Mouse (Mus musculus): ENCODE data around the gene Hacd2. TPM values are rescaled to one million over a fixed set of nuclear protein-coding genes. Genes with fewer than 3 reads are reported as not detected.

The Hacd2 gene
- polyA plus RNA-seq, 1 experiment from 2014 or later = 49.9 TPM

DNA sequence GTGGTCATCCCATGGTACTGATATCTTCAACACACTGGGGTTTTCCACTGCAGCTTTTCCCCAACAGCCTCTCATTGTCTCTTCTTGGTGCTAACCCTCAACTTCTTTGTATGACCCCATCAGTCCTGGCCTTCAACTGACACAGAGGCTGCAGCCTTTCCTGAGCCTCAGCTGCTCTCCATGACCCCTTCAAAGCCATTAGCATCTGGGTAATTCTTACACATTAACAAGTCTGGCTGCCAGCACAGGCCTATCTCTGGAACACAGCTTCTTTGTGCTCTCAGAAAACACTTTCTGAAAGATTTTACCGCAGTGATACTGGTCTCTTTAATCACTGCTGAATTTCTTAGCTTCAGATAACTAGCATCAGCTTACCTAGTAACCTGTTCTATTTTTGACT, 17.9 kb downstream of the Hacd2 start:
- 52% methylated on average over 1 of the region's 1 CpGs for WGBS
- Histone ChIP-seq H3K4me1 (ENCODE audit: control insufficient read depth, insufficient read depth, low read depth, low read length) (no peaks in the 10 kb centered on the region), H3K9me3 (ENCODE audit: control insufficient read depth, low read length) (no peaks in the 10 kb centered on the region), H3K36me3 (ENCODE audit: control insufficient read depth, insufficient read depth, low read length) (peaks cover 5% of the 10 kb centered on the region; the same call in 1 of the 2 replicates), H3K27me3 (replicated peaks; ENCODE audit: control insufficient read depth, insufficient read depth, low read length) (no peaks in the 10 kb centered on the region), H3K27ac (ENCODE audit: low read depth, low read length) (no peak overlapping the region), H3K4me2 (ENCODE audit: low read length) (no peak overlapping the region), H3K9ac (ENCODE audit: low read depth, low read length) (no peak overlapping the region), H3K4me3 (ENCODE audit: low read length) (no peak overlapping the region)
- ATAC-seq = no peak

DNA sequence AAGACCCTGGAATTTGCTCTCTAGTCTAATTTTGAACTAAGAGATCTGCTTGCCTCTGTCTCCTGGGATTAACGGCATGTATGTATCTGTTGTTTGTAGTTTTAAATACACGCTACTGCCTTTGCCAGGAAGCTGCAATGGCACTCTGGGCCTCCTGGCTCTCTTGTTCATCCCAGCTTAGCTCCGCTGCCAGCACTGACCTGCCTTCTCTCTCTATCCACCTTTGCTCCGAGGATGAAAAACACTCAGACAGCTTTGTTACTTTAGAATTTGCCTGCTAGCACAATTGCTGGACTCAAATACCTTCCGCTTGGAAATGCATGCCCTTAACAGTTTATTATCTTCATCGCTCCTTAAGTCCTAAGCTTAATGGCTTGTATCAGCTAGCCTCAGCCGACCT, 18.8 kb downstream of the Hacd2 start:
- WGBS = 92% methylated on average over 7 of the region's 7 CpGs
- no peak for ATAC-seq

DNA sequence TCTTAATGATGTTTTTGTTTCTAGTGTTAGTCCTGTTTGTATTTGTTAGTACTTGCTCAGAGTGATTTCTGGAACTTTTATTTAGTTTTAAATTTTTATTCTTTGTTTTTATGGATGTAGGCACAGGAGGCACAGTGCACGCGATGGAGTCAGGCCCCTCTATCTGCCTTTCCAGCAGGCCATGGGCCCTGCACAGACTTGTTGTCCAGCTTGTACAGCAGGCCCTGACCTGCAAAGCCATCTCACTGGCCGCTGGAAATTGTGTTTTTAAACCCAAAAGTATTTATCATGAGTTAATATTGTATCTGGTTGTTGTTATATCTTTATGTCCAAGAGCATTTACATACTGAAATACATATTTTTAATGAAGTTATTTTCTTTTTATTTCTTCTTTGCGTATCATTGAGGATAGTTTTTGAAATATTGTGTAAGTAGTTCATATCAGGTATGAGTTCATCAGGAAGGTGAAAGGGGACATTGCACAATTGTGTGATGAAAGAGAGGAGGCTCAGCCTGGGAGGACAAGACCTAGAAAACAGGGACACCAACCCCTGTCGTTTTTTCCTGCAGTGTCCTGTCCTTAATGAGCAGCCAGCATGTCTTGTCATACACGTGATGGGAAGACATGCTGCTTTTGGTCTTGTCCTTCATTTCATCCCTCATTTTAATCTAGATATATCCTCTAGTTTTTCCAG, 24.0 kb downstream of the Hacd2 start:
- Histone ChIP-seq H3K36me3 (ENCODE audit: control insufficient read depth, insufficient read depth, low read length) (0 out of 2 replicates have a peak, but pooled peaks cover 5% of the 10 kb centered on the region), H3K4me2 (ENCODE audit: low read length) (no peak overlapping the region), H3K4me3 (ENCODE audit: low read length) (no peak overlapping the region), H3K9me3 (ENCODE audit: control insufficient read depth, low read length) (no peaks in the 10 kb centered on the region), H3K27ac (ENCODE audit: low read depth, low read length) (no peak overlapping the region), H3K27me3 (replicated peaks; ENCODE audit: control insufficient read depth, insufficient read depth, low read length) (no peaks in the 10 kb centered on the region), H3K9ac (ENCODE audit: low read depth, low read length) (no peak overlapping the region), H3K4me1 (ENCODE audit: control insufficient read depth, insufficient read depth, low read depth, low read length) (no peaks in the 10 kb centered on the region)
- no peak for ATAC-seq
- 82% methylated on average over 6 of the region's 6 CpGs for WGBS

More for the DNA sequence above, 18.8 kb downstream of the Hacd2 start:
- H3K27me3 ChIP-seq (replicated peaks; ENCODE audit: control insufficient read depth, insufficient read depth, low read length) = no peaks in the 10 kb centered on the region
- no peak overlapping the region for H3K9ac ChIP-seq (ENCODE audit: low read depth, low read length)
- no peak overlapping the region for H3K4me3 ChIP-seq (ENCODE audit: low read length)
- H3K27ac ChIP-seq (ENCODE audit: low read depth, low read length) = no peak overlapping the region
- peaks cover 5% of the 10 kb centered on the region; the same call in 1 of the 2 replicates for H3K36me3 ChIP-seq (ENCODE audit: control insufficient read depth, insufficient read depth, low read length)
- H3K4me1 ChIP-seq (ENCODE audit: control insufficient read depth, insufficient read depth, low read depth, low read length) = no peaks in the 10 kb centered on the region
- H3K9me3 ChIP-seq (ENCODE audit: control insufficient read depth, low read length) = no peaks in the 10 kb centered on the region
- H3K4me2 ChIP-seq (ENCODE audit: low read length) = no peak overlapping the region

DNA sequence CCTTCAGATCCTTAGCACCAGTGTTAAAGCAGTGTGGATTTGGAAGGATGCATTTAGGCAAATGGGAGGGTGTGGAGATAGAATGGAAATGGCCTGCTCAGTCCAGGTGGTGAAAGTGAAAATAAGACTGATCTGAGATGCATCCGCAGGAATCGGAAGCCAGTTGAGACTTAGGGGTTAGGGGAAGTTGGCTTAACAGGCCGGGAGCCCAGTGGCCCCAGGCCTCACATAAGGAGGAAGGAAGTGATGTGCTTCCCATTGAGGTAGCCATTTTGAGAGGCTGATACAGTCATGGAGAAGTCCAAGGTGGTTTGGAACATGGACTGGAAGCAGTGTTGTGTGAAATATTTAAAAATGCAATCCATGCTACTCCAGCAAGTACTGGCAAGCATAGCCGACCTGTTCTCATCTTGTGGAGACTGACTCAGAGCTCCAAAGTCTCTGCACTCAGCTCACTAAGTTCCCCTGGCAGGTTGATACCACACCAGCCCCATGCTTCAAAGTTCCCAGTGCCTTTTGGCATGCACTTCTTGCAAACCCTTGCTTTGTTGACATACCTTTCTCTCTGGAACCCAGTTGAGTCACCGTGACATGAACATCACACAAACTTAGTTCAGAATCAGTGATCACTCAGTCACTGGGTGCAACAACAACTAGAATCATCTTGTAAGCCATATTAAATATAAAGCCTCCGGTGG, 25.2 kb downstream of the Hacd2 start:
- H3K4me1 ChIP-seq (ENCODE audit: control insufficient read depth, insufficient read depth, low read depth, low read length) = no peaks in the 10 kb centered on the region
- no peak overlapping the region for H3K27ac ChIP-seq (ENCODE audit: low read depth, low read length)
- H3K4me2 ChIP-seq (ENCODE audit: low read length) = no peak overlapping the region
- 94% methylated on average over 6 of the region's 6 CpGs for WGBS
- ATAC-seq = no peak
- no peaks in the 10 kb centered on the region for H3K9me3 ChIP-seq (ENCODE audit: control insufficient read depth, low read length)
- no peaks in the 10 kb centered on the region; the same call in 1 of the 2 replicates for H3K27me3 ChIP-seq (replicated peaks; ENCODE audit: control insufficient read depth, insufficient read depth, low read length)
- no peak overlapping the region for H3K4me3 ChIP-seq (ENCODE audit: low read length)
- no peak overlapping the region for H3K9ac ChIP-seq (ENCODE audit: low read depth, low read length)
- 0 out of 2 replicates have a peak, but pooled peaks cover 4% of the 10 kb centered on the region for H3K36me3 ChIP-seq (ENCODE audit: control insufficient read depth, insufficient read depth, low read length)

DNA sequence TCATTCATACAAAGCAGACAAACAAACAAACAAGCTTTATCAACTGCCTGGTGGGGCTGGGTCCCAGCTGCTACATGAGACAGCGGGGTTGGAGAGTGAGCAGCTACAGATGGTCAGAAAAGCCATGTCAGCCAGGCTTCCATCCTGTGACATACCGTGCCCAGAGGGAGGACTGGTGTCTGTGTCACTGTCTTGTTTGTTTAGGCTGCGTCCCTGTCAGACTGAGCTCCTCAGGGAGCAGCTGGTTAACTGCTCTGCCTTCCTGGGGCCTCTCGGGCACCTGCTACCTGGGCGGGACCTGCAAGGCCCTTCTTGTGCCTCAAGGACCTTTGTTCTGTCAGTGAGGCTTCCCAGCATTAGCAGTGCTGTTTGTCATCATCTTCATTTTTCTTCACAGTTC, 28.8 kb downstream of the Hacd2 start:
- Histone ChIP-seq H3K27me3 (replicated peaks; ENCODE audit: control insufficient read depth, insufficient read depth, low read length) (no peaks in the 10 kb centered on the region; the same call in 1 of the 2 replicates), H3K27ac (ENCODE audit: low read depth, low read length) (no peak overlapping the region), H3K9ac (ENCODE audit: low read depth, low read length) (no peak overlapping the region), H3K9me3 (ENCODE audit: control insufficient read depth, low read length) (no peaks in the 10 kb centered on the region), H3K4me1 (ENCODE audit: control insufficient read depth, insufficient read depth, low read depth, low read length) (no peaks in the 10 kb centered on the region), H3K36me3 (ENCODE audit: control insufficient read depth, insufficient read depth, low read length) (no peaks in the 10 kb centered on the region), H3K4me3 (ENCODE audit: low read length) (no peak overlapping the region), H3K4me2 (ENCODE audit: low read length) (no peak overlapping the region)
- WGBS = 40% methylated on average over 5 of the region's 5 CpGs
- no peak; the same call in 1 of the 2 replicates for ATAC-seq

DNA sequence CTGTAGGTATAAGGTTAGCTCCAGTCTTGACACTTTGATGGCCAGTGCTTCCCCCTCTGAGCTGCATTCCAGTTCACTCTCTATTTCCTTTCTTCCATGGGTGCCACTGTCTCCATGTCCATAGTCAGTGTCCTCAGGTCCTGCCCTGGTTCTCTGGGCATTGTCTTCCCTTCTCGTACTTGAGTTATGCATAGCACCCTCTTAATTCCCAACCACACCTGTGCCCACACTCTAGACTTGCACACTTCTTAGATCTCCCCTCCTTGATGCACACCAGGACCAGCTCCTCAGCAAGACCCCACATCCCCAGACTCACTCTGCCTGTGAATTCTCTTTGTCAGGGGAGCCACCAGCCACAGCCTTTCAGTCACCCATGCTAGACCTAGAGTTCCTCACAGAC, 30.0 kb downstream of the Hacd2 start:
- no peaks in the 10 kb centered on the region for H3K9me3 ChIP-seq (ENCODE audit: control insufficient read depth, low read length)
- no peaks in the 10 kb centered on the region for H3K36me3 ChIP-seq (ENCODE audit: control insufficient read depth, insufficient read depth, low read length)
- no peak overlapping the region for H3K27ac ChIP-seq (ENCODE audit: low read depth, low read length)
- H3K4me3 ChIP-seq (ENCODE audit: low read length) = no peak overlapping the region
- H3K4me1 ChIP-seq (ENCODE audit: control insufficient read depth, insufficient read depth, low read depth, low read length) = no peaks in the 10 kb centered on the region
- no peaks in the 10 kb centered on the region; the same call in 1 of the 2 replicates for H3K27me3 ChIP-seq (replicated peaks; ENCODE audit: control insufficient read depth, insufficient read depth, low read length)
- no peak for ATAC-seq
- H3K9ac ChIP-seq (ENCODE audit: low read depth, low read length) = no peak overlapping the region
- WGBS = 86% methylated on average over 1 of the region's 1 CpGs
- H3K4me2 ChIP-seq (ENCODE audit: low read length) = no peak overlapping the region

DNA sequence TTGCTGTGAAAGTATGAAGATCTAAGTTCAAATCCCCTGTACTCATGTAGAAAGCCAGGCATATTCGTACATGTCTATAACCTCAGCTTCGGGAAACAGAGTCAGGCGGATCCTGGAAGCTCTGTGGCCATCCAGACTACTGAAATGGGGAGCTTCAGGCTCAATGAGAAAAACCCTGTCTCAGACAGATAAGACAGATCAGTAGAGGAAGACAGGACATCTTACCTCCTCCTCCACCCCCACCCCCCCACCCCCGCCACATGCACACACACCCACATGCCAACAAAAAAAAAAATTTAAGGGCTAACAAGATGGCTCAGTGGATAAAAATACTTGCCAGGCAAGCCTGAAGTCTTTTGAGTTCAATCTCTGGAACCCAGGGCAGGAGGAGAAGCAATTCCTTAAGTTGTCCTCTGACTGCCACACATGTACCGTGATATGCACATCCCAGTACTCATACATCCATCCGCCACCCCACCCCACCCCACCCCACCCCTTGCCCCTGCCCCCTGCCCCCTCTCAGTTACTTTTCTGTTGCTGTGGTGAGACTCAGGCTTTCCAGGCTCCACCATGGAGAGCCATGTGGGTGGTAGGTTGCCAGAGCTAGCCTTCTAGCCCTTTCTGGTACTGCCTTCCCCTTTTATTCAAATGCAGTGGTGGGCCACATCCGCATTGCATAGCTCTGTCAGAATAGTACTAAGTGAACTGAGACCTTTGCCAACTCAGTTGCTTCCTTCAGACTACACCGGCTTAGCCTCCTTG, 32.4 kb downstream of the Hacd2 start:
- no peak for ATAC-seq
- Histone ChIP-seq H3K4me3 (ENCODE audit: low read length) (no peak overlapping the region), H3K27me3 (replicated peaks; ENCODE audit: control insufficient read depth, insufficient read depth, low read length) (no peaks in the 10 kb centered on the region; the same call in 1 of the 2 replicates), H3K9me3 (ENCODE audit: control insufficient read depth, low read length) (no peaks in the 10 kb centered on the region), H3K27ac (ENCODE audit: low read depth, low read length) (no peak overlapping the region), H3K4me2 (ENCODE audit: low read length) (no peak overlapping the region), H3K9ac (ENCODE audit: low read depth, low read length) (no peak overlapping the region), H3K4me1 (ENCODE audit: control insufficient read depth, insufficient read depth, low read depth, low read length) (no peaks in the 10 kb centered on the region), H3K36me3 (ENCODE audit: control insufficient read depth, insufficient read depth, low read length) (no peaks in the 10 kb centered on the region)
- WGBS = 91% methylated on average over 8 of the region's 8 CpGs

DNA sequence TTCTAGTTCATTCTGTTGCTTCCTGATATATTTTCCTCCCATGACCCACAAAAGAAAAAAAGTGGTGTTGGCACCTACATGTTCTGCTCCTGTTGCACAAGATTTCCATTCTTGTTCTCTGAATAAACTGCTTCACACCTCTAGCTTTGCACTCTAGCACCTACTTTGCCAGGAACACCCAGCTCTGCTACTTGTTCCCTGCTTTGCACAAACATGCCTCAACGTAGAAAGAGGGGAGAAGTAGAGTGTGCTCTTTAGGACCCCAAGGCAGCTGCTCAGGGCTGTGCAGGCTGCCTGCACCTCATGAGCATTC, 32.9 kb downstream of the Hacd2 start:
- no peak for ATAC-seq
- Histone ChIP-seq H3K4me1 (ENCODE audit: control insufficient read depth, insufficient read depth, low read depth, low read length) (no peaks in the 10 kb centered on the region), H3K4me3 (ENCODE audit: low read length) (no peak overlapping the region), H3K9ac (ENCODE audit: low read depth, low read length) (no peak overlapping the region), H3K36me3 (ENCODE audit: control insufficient read depth, insufficient read depth, low read length) (no peaks in the 10 kb centered on the region), H3K9me3 (ENCODE audit: control insufficient read depth, low read length) (no peaks in the 10 kb centered on the region), H3K4me2 (ENCODE audit: low read length) (no peak overlapping the region), H3K27ac (ENCODE audit: low read depth, low read length) (no peak overlapping the region), H3K27me3 (replicated peaks; ENCODE audit: control insufficient read depth, insufficient read depth, low read length) (no peaks in the 10 kb centered on the region; the same call in 1 of the 2 replicates)
- 95% methylated on average over 1 of the region's 1 CpGs for WGBS

DNA sequence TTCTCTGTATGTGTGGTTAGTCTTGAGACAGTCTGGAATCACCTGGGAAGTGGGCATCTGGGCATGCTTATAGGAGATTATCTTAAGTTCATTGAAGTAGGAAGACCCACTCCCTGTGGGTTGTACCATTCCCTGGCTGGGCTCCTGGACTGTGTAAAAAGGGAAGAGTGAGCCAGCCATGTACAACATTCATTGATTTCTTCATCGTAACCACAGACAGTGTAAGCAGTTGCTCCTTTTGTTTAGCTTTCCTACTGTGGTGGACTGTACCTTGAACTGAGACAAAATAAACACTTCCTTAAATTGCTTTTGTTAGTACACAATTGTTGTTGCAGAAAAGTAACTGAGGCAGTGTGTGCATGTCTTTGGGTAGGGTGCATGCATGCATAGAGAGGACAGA, 33.6 kb downstream of the Hacd2 start:
- H3K9me3 ChIP-seq (ENCODE audit: control insufficient read depth, low read length) = no peaks in the 10 kb centered on the region
- no peaks in the 10 kb centered on the region for H3K36me3 ChIP-seq (ENCODE audit: control insufficient read depth, insufficient read depth, low read length)
- no peak overlapping the region for H3K27ac ChIP-seq (ENCODE audit: low read depth, low read length)
- 71% methylated on average over 1 of the region's 1 CpGs for WGBS
- no peak overlapping the region for H3K9ac ChIP-seq (ENCODE audit: low read depth, low read length)
- H3K4me1 ChIP-seq (ENCODE audit: control insufficient read depth, insufficient read depth, low read depth, low read length) = no peaks in the 10 kb centered on the region
- peak; percentile 62 for ATAC-seq
- no peaks in the 10 kb centered on the region; the same call in 1 of the 2 replicates for H3K27me3 ChIP-seq (replicated peaks; ENCODE audit: control insufficient read depth, insufficient read depth, low read length)
- H3K4me3 ChIP-seq (ENCODE audit: low read length) = no peak overlapping the region
- no peak overlapping the region for H3K4me2 ChIP-seq (ENCODE audit: low read length)
